45 mouse cellular contexts compared by ENCODE assay signal in the genomic region with DNA sequence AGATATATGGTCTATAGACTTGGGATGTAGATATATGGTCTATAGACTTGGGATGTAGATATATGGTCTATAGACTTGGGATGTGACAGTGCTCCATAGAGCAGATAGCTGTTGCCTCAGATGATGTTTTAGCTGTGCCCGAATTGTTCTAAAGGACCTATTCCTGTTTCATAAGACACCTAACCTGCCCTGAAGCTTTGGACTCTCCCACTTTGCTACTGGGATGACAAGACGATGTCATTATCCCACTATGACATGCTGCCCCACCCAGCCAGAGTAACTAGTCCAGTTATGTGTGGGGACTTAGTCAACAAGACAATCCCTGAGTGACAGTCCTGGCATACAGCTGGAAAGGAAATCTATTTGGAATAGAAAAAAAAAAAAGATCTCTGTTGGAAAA. TPM values are rescaled to one million over a fixed set of nuclear protein-coding genes. Genes with fewer than 3 reads are reported as not detected.
"Had no signal": no experiment of that assay in that cellular context is flagged by ENCODE, and none has a peak within 500 bp of the region (broad histone marks: within the 10 kb centered on the region; RNA-seq: fewer than 3 reads in every experiment).

A gene (plus strand): TSS at position 301 of the 400 bp plus-strand sequence.

- H3K27ac ChIP-seq: left cerebral cortex, adult 2 months; limb, embryonic 10.5 days; limb, embryonic 12.5 days; limb, embryonic 13.5 days; limb, embryonic 15.5 days; liver, embryonic 12.5 days; liver, embryonic 13.5 days; liver, embryonic 14.5 days; liver, embryonic 15.5 days; lung, embryonic 15.5 days; macrophage; midbrain, embryonic 10.5 days; midbrain, embryonic 12.5 days; midbrain, embryonic 13.5 days; midbrain, embryonic 15.5 days had no signal

- H3K27me3 ChIP-seq: limb, embryonic 12.5 days; limb, embryonic 13.5 days; limb, embryonic 15.5 days; liver, embryonic 12.5 days; liver, embryonic 13.5 days; liver, embryonic 15.5 days; lung, embryonic 15.5 days; megakaryocyte, embryonic 14.5 days; midbrain, embryonic 12.5 days; midbrain, embryonic 13.5 days; midbrain, embryonic 15.5 days had no signal

- H3K4me3 ChIP-seq: left cerebral cortex, adult 2 months; limb, embryonic 10.5 days; limb, embryonic 12.5 days; limb, embryonic 13.5 days; limb, embryonic 15.5 days; liver, embryonic 12.5 days; liver, embryonic 13.5 days; liver, embryonic 15.5 days; lung, embryonic 15.5 days; megakaryocyte, embryonic 14.5 days; midbrain, embryonic 10.5 days; midbrain, embryonic 12.5 days; midbrain, embryonic 13.5 days; midbrain, embryonic 15.5 days; myocyte had no signal

- H3K36me3 ChIP-seq: limb, embryonic 10.5 days; limb, embryonic 12.5 days; limb, embryonic 13.5 days; limb, embryonic 15.5 days; liver, embryonic 12.5 days; liver, embryonic 13.5 days; liver, embryonic 15.5 days; lung, embryonic 15.5 days; midbrain, embryonic 10.5 days; midbrain, embryonic 12.5 days; midbrain, embryonic 13.5 days; midbrain, embryonic 15.5 days had no signal

- H3K4me1 ChIP-seq: limb, embryonic 10.5 days; limb, embryonic 12.5 days; limb, embryonic 13.5 days; limb, embryonic 15.5 days; liver, embryonic 12.5 days; liver, embryonic 13.5 days; liver, embryonic 15.5 days; lung, embryonic 15.5 days; megakaryocyte, embryonic 14.5 days; midbrain, embryonic 12.5 days; midbrain, embryonic 15.5 days had no signal

- DNase-seq: left cerebral cortex, postnatal 4 days; liver; liver, embryonic 13.5 days; liver, postnatal 0 days; lung, adult 18-20 months; lung, adult 2 months; lung, embryonic 14.5 days; lung, postnatal 10 days; lung, postnatal 14 days; lung, postnatal 36 days; lung, postnatal 4 days; midbrain, embryonic 14.5 days had no signal

RNA-seq across cellular contexts. Expression of the gene that starts here (rescaled TPM):
- total RNA-seq: left cerebral cortex, adult 2 months; left cerebral cortex, adult 8-10 months; left cerebral cortex, postnatal 25 days; left cerebral cortex, postnatal 36 days; liver, adult 2 months; megakaryocyte progenitor cell, adult 5-6 weeks; megakaryocyte, adult 5-6 weeks; megakaryocyte-erythroid progenitor cell, adult 5-6 weeks; midbrain, postnatal 0 days; monocyte, adult 5-6 weeks had no signal
- polyA plus RNA-seq: limb, embryonic 10.5 days; limb, embryonic 11.5 days; limb, embryonic 12.5 days; limb, embryonic 13.5 days; limb, embryonic 14.5 days; limb, embryonic 15.5 days; liver, adult 2 months; liver, embryonic 11.5 days; liver, embryonic 12.5 days; liver, embryonic 13.5 days; liver, embryonic 14.5 days; liver, embryonic 15.5 days; liver, embryonic 16.5 days; liver, postnatal 0 days; lung, adult 2 months; lung, embryonic 14.5 days; lung, embryonic 15.5 days; lung, embryonic 16.5 days; lung, postnatal 0 days; macrophage; midbrain, embryonic 10.5 days; midbrain, embryonic 11.5 days; midbrain, embryonic 12.5 days; midbrain, embryonic 13.5 days; midbrain, embryonic 14.5 days; midbrain, embryonic 15.5 days; midbrain, embryonic 16.5 days; midbrain, postnatal 0 days; myocyte had no signal
